Mouse (Mus musculus): Measurements from ENCODE around the gene Xk.

- TF ChIP-seq JUND (conservative IDR thresholded peaks at IDR 0.05; ENCODE audit: low read depth, low read length), result no peak
- no peak for TF ChIP-seq CTCF (conservative IDR thresholded peaks at IDR 0.05 in 1 of 2, IDR thresholded peaks at IDR 0.05 in 1 of 2; ENCODE audit: low read depth in 2 of 2, low read length in 2 of 2)
- no peak for TF ChIP-seq TCF12 (IDR thresholded peaks at IDR 0.05; ENCODE audit: low read depth, low read length)
- TF ChIP-seq MAX (IDR thresholded peaks at IDR 0.05; ENCODE audit: low read length), result no peak
- TF ChIP-seq CHD1 (IDR thresholded peaks at IDR 0.05; ENCODE audit: low read depth, low read length), result no peak
- no peak for TF ChIP-seq UBTF (IDR thresholded peaks at IDR 0.05; ENCODE audit: low read depth, low read length)
- TF ChIP-seq POLR2A (IDR thresholded peaks at IDR 0.05; ENCODE audit: low read depth, low read length), result no peak
- no peak for TF ChIP-seq CHD2 (IDR thresholded peaks at IDR 0.05; ENCODE audit: low read length)
- no peak for TF ChIP-seq USF2 (conservative IDR thresholded peaks at IDR 0.05; ENCODE audit: low read depth, low read length)
- no peak for TF ChIP-seq MAFK (IDR thresholded peaks at IDR 0.05; ENCODE audit: insufficient replicate concordance, low read length)
- no peak for TF ChIP-seq ZC3H11A (IDR thresholded peaks at IDR 0.05; ENCODE audit: low read depth, low read length)
- no peak for TF ChIP-seq ETS1 (conservative IDR thresholded peaks at IDR 0.05; ENCODE audit: low read depth, low read length)
Observed at GRCm38 (mm10) chrX:9244603-9245336, 27.8 kb upstream of the Xk start.

Measured in CH12.LX (cell line).